Mouse (Mus musculus): ENCODE results near the gene Luc7l3. TPM values are rescaled to one million over a fixed set of nuclear protein-coding genes. Genes with fewer than 3 reads are reported as not detected.

Gene Luc7l3
- total RNA-seq, 2 experiments from 2014 or later = 31.9 to 34.3 TPM

DNA sequence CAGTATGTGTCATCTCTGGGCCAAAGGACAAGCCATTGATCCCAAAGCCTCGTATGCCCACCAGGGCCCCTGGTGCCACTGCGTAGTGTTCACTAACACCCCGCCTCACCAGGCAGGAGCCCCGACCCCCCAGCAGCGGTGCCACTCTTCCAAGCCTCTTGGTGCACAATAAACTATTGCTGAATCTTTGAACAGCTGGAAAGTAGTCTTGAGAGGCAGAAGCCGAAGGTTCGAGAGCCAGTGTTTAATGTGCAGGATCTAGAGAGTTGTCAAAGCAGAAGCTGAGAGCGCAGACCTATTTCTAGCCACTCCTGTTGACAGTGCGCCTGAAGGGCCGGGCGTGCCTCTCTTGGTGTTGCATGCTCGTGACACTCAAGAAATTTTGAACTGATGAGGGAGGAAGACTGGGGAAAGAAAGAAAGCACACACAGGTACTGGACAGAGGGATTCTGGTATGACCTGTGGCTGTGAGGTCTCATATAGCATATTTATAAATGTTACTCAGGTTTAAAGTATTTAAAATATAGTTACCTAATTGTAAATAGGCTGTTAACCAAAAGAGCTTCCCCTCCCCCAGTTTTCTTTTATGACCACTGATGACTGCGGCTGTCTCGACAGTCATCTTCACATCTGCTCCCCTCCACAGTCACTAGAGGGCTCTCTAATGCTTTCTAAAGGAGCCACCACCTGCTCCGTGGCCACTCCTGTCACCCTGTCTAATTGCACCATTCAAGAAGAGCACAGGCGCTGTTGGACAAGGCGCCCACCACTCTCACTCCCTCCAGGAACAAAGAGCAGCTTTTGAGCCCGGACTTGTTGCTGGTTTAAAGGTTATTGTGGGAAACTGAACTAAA lies 18.2 kb upstream of the Luc7l3 start:
- peak in 1 of 2 experiments; percentile 38 for DNase-seq
- intact Hi-C loops (cut with DNase I) = loop anchor here (1.0 to 2.0 kb wide), 2 partner anchors 65 to 146 kb away; partner anchors contain the start of gene Spata20

DNA sequence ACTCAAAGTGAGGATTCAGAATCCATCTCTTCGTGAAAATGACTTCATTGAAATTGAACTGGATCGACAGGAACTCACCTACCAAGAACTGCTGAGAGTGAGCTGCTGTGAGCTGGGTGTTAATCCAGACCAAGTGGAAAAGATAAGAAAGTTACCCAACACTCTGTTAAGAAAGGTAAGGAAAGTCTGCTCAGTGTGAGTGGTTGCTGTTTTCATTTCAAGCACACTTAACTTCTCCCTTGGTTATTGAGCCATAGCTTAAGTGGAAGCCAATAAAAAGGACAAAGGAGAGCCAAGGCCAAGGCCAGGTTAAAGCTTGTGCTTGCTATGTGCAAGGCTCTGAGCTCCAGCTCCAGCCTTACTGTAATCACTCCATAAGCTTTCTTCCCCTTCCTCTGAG lies 16.6 kb upstream of the Luc7l3 start:
- no peak for DNase-seq
- intact Hi-C loops (cut with DNase I) = no loop called here

DNA sequence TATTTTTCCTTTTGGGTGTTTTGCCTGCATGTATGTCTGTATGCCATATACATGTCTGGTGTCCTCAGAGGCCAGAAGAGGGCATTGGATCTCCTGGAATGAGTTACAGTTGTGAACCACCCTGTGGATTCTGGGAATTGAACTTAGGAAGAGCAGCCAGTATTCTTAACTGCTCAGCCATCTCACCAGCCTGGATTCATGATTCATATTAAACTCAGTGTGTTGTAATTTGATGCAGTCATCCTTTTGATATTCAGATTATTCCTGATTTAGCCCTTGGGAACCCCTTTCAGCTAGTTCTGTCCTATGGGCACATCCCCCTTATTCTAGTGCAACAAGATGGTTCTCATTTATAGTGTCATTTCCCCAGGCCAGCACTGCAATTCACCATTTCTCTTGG lies 14.8 kb upstream of the Luc7l3 start:
- DNase-seq = no peak
- intact Hi-C loops (cut with DNase I) = no loop called here

DNA sequence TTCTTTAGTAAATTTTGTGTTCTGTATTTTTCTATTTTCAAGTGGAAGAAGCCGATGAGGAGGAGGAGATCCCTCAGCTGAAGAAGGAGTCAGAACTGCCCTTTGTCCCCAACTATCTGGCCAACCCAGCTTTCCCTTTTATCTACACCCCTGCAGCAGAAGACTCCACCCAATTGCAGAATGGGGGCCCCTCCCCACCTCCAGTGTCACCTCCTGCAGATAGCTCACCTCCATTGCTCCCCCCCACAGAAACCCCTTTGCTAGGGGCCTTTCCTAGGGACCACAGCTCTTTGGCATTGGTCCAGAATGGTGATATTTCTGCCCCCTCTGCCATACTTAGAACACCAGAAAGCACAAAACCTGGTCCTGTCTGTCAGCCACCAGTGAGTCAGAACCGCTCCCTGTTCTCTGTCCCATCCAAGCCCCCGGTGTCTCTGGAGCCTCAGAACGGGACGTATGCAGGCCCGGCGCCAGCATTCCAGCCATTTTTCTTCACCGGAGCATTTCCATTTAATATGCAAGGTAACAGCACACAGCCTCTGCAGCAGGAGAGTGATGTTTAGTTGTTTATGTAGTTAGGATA lies 12.7 kb upstream of the Luc7l3 start:
- intact Hi-C loops (cut with DNase I) = loop anchor here (5.0 kb wide), 1 partner anchor 208 kb away; no protein-coding TSS in a partner anchor
- no peak for DNase-seq

DNA sequence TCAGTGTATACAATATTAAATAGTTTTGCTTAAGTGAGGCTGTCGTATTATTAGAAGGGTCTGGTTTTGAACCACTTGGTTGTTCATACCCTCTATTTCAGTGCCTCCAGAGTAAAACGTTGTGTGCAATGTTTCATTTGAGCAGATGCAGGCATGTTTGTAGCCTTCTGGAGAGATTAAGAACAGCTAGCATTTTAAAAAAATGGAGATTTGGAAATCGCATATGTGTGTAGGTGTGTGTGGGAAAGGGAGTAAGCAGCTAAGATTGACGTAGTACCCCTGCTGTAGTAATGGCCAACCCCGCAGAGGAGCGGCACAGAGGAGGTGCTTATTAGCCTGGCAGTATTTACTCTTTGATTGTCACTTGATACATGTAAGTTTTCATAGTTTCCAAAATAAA lies 10.9 kb upstream of the Luc7l3 start:
- no peak for DNase-seq
- intact Hi-C loops (cut with DNase I) = loop anchor here (5.0 kb wide), 1 partner anchor 210 kb away; no protein-coding TSS in a partner anchor

DNA sequence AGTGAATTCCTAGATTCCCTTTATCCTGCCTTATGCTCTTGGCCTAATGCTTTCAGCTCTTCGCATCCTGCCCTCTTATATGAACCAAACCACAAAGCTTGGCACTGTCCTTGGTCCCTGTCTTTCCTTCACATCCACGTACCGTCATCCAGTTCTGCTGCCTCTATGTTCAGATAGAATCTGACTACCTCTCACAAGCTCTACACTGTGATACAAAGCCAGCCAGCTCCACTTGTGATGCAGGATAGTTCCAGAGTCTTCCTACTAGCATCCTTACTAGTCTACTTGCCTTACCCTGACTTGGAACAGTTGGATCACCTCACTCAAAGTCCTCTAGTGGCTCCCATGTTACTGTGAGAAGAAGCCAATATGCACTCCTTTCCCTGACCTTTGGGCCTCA lies 8.4 kb upstream of the Luc7l3 start:
- intact Hi-C loops (cut with DNase I) = loop anchor here (5.0 kb wide), 1 partner anchor 212 kb away; no protein-coding TSS in a partner anchor
- DNase-seq = no peak

DNA sequence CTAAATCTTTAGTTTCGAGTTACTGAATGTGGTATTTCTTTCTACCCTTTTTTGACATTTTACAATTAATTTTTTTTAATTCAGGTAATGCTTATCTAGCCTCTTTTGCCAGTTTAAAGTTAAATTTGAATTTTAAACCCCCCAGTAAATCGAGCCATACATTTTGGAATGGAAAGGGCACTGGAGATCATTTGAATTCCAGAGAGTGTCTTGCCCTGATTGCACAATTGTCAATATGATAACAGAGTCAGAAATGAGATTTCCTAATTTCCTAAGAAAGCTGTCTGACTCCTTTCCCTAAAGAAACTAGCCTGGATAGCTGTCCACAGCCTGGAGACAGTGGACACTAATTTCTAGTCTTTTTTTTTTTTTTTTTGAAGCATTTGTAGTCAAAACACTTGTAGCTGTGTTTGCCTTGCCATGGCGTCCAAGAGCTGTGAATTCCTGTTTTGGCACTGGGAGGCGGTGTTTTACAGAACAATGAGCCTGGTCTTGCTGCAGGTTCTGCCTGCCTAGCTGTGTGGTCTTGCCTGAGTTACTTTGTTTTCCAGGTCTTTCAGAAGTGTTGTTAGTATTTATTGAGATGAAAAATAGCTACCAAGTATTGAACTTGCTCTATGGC lies 7.6 kb upstream of the Luc7l3 start:
- DNase-seq = peak in 1 of 2 experiments; percentile 40
- intact Hi-C loops (cut with DNase I) = loop anchor here (1.0 to 5.0 kb wide), 2 partner anchors 75 to 92 kb away; no protein-coding TSS in a partner anchor

DNA sequence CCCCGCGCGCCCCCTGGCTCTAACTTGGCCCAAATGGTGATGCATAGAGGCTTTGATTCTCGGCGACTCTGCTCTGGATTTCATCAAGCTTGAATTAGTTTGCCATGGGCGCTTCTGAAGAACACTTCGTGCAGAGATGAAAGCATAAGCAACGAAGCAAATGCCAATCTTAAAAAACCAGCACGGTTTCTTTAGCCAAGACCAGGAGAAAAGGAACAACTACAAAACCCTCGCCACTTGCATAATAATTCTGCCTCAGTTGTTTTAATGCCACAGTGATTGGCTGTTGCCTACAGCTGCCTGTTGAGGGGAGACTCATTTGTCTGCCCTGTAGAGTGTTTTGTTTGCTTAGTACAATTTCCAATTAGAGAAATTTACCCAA lies 6.8 kb upstream of the Luc7l3 start:
- intact Hi-C loops (cut with DNase I) = loop anchor here (1.0 to 5.0 kb wide), 2 partner anchors 76 to 91 kb away; no protein-coding TSS in a partner anchor
- no peak for DNase-seq

DNA sequence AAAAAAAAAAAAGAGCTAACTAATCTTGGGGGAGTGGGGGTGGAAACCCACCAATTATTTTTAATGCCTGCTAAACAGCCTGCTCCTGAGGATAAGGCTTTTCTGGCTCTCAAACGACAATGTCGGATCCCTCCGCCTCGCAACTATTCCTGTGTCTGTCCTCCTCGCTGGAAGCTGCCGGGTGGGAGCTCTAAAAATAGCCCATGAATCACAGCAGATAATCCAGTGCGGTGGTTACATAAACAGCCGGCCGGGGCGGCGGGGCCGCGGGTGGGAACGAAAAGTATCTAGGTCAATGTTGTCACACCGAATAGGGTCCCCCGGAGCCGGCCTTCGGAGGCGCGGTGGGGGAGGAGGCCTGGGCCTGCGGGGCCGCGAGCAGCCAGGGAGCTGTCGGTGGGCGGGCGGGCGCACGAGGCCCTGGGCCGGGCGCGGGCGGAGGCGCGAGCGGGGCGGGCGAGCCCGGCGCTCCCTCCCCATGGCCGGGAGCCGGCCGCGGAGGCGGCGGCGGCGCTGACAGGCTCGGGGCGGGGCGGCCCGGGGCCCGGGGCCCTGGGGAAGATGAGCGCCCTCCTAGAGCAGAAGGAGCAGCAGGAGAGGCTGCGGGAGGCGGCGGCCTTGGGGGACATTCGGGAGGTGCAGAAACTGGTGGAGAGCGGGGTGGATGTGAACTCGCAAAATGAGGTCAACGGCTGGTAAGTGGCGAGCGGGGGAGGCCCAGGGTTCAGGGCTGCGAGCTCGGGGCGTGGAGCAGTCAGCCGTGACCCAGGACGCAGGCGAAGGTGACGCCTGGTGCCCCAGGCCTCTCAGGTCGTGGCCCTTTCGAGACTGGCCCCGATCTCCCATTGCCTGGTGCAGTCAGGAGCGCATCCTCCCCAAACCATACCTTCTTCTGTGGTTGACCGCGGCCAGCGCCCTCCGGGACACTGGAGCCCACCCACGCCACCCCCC lies 6.2 kb upstream of the Luc7l3 start, which contains the start of gene Ankrd40:
TSS of gene Ankrd40 (plus strand) at position 309 of the 951 bp plus-strand sequence.
- intact Hi-C loops (cut with DNase I) = loop anchor here (5.0 kb wide), 1 partner anchor 91 kb away; no protein-coding TSS in a partner anchor
- peak; percentile 92 to 96 for DNase-seq

DNA sequence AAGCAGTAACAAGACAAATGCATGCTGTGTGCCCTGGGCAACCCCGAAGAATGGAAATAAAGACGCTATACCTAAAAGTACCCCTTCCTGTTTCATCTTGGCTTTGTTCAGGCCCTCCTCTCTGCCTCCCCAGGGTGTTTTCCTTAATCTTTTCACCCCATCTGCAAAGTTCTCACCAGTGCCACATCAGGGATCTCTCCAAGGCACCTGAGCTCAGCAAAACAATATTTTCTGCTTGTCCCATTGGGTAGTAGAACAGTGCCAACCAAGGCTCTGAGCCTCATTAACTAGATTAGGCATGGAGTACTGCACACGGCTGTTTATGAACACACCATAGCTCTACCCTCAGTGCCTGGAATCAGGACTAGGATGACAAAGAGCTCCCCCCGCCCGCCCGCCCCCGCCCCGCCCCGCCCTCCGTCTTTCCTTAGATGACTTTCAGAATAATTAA lies 5.2 kb upstream of the Luc7l3 start:
- peak; percentile 23 to 51 for DNase-seq
- intact Hi-C loops (cut with DNase I) = loop anchor here (5.0 kb wide), 1 partner anchor 90 kb away; no protein-coding TSS in a partner anchor

DNA sequence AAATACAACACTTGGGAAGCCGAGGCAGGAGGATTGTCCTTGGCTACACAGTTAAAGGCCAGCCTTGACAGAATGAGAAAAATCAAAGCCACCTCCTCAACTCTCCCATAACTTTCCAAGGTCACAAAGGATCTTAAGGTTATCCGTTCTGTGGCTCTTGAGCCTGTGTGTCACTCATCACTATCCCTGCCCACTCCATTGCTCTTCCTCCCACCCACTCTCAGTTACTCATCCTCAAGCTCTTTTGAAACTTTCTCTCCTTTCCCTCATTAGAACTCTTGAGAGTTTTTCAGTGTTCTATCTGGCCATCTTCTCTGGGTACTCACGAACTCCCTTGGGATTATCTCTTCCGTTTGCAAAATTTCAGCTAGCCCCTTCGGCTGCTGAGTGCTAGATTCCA lies 2.8 kb upstream of the Luc7l3 start:
- no peak for DNase-seq
- intact Hi-C loops (cut with DNase I) = loop anchor here (5.0 kb wide), 1 partner anchor 87 kb away; no protein-coding TSS in a partner anchor

DNA sequence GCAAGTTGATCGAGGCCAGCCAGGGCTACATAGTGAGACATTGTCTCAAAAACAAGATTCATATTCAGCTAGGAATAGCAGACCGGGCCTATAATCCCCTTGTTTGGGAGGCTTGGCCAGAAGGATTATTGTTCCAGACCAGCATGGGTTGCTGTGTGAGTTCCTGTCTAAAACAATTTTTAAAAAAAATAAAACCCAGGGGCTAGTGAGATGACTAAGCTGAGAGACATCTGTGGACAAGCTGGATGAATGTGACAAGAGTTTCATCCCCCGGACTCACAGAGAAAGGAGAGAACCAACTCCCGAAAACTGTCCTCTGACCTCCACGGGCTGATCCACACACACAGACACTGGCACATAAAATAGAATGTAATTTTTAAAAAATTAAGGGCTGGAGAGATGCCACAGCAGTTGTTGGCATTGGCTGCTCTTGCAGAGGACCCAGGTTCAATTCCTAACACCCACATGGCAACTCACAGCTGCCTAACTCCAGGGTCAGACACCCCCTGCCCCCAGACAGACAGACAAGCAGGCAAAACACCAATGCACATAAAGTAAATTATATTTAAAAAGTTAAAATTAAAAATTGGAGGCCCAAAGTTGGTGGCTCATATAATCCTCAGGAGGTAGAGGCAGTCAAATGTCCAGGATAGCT lies 1.6 kb upstream of the Luc7l3 start:
- no peak for DNase-seq
- intact Hi-C loops (cut with DNase I) = no loop called here

DNA sequence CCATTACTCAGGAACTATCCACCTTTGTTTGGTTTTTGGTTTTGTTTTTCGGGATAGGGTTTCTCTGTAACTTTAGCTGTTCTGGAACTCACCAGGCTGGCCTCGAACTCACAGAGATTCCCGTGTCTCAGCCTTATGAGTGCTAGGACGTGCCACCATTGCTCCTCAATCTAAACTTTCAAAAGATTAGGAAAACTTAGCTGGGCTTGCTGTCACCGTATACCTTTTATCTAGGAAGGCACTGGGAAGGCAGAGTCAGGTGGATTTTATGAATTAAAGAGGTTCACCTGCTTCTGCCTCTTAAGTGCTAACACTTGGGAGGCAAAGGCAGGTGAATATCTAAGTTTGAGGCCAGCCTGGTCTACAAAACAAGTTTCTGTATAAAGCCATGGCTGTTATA lies 848 bp upstream of the Luc7l3 start:
- DNase-seq = no peak
- intact Hi-C loops (cut with DNase I) = no loop called here

DNA sequence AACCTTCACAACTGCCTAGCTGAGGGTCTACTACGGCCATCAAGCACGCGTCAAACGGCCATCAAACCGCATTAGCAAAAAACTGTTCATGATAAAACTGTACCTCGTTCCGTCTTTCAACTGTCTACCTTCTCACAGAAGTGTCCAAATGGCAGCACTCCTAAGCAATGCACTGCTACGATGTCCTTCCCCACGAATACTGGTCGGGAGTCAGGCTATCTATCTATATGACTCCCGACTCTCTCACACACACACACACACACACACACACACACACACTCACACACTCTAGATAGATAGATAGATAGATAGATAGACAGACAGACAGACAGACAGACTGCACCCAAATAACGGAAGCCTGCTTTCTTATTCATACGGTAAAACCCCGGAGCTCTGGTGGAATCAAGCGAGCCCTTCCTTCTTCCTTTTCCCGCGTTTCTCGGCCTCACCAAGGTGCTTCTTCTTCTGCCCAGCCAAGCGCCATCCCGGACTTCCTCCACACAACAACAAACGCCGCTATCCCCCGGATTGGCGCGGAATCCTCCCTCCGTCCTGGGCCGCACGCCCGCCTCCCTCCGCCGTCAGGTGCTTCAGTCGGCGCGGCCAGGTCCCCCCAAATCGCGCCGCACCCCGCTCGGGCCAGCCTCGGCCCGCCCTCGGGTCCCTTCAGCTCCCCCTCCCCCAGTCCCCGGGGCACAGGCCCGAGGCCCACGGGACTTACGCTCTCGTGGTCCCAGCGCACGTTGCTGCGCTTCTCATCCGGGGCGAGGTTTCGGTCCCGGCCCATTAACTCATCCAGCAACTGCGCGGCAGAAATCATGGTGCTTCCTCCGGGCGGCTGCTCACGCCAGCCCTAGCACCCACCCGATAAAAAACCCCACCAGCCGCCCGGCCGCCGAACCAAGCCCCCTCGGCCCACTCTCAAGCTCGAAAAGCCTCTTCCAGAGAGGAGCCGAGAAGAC lies 538 bp downstream of the Luc7l3 start:
- DNase-seq = no peak
- intact Hi-C loops (cut with DNase I) = no loop called here

DNA sequence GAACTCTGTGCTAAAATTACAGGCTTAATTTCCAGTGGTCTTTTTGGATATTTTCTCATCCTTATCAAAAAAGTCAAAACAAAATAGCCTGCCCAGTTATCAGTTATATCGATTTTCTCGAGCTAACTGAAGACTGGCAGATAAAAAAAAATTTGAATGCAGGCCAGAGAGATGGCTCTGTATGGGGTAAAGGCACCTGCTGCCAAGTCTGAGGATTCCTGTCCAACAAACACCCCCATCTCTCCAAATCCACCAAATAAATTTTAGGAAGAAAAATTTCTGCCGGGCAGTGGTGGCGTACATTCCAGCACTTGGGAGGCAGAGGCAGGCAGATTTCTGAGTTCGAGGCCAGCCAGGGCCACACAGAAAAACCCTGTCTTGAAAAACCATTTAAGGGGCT lies 3.7 kb downstream of the Luc7l3 start:
- intact Hi-C loops (cut with DNase I) = no loop called here
- DNase-seq = no peak

DNA sequence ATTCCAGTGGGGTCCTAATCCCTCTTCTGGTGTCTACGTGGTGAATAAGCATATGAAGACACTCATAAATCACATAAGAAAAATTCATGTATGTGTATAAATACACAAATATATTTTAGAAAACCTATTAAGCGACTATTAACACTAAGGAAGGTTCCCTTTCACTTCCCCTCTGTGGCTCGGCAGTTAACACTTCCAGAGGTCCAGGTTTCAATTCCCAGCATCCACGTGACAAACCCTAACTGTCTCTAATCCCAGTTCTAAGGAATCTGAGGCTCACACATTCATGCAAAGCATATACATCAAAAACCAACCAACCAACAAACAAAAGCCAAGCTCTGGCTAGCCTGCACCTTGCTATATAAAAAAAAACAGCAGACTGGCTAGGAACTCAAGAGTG lies 4.3 kb downstream of the Luc7l3 start:
- DNase-seq = no peak
- intact Hi-C loops (cut with DNase I) = no loop called here

DNA sequence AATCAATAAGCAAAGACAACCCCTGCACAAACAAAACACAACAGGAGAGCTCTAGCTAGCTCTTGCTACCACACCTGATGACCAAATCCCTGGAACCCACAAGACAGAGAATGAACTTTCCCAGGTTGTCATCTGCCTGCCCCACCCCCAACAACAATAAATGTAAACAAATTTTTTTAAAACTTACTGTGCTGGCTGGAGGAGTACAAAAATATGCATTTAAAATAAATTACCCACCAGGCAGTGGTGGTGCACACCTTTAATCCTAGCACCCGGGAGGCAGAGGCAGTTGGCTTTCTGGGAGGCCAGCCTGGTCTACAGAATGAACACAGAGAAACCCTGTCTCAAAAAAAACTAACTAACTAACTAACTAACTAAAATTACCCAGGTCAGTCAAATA lies 4.8 kb downstream of the Luc7l3 start:
- intact Hi-C loops (cut with DNase I) = no loop called here
- no peak for DNase-seq

DNA sequence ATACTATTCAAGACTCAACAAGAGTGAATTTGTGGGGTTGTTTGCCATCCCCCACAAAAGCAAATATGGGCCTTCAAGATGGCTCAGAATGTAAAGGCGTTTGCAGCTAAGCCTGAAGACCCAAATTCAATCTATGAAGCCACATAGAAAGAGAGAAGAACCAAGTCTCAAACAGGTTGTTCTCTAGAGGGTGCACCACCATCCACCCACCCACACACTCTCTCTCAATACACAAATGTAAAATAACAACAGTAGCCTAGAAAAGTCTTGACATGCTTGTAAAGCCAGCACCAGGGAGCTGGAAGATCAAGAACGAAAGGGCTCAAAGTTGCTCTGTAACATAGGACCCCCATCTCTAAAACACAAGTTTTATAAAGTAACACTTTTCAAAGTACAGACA lies 5.3 kb downstream of the Luc7l3 start:
- intact Hi-C loops (cut with DNase I) = no loop called here
- no peak for DNase-seq
